Mouse (Mus musculus) gastrocnemius, adult 2 months (tissue): ENCODE measurements at regions not wholly inside any gene's neighbourhood (a gene's known extent, or its start where the extent isn't known, plus 50 kb on each side); places are given as distances from the start of the nearest gene placed in this dataset.

Source experiments
- DNase-seq: peaks from one replicate; pipeline ENCODE4 v3.0.0; 2022
- H3K27ac ChIP-seq: fragments of 200-600 bp; 2 replicates; pipeline ENCODE4 v1.8.1; 2022; ENCODE audit warnings: mild to moderate bottlenecking
- H3K4me3 ChIP-seq: fragments of 200-600 bp; 2 replicates; pipeline ENCODE4 v1.8.1; 2022; ENCODE audit warnings: mild to moderate bottlenecking, moderate library complexity
- CTCF ChIP-seq: fragments of 200-600 bp; IDR thresholded peaks from 2 replicates; pipeline ENCODE4 v1.8.1; 2022; ENCODE audit warnings: antibody characterized with exemption, mild to moderate bottlenecking, moderate library complexity
- intact Hi-C: fragments of 180-260 bp; cut with DNase I; formaldehyde crosslinking; loops from one replicate; pipeline ENCODE4 v1.15.1; 2025

- peak overlapping the region; percentile 2; the same call in 1 of the 2 replicates for H3K4me3 ChIP-seq
- DNase-seq, result peak; percentile 84
- intact Hi-C loops, result loop anchor here (5.0 kb wide), 1 partner anchor 41 kb away; no protein-coding TSS in a partner anchor
- peak overlapping the region; percentile 83 for H3K27ac ChIP-seq
- TF ChIP-seq CTCF, result no peak
These were observed 103.1 kb upstream of the Spred1 start for GRCm38 (mm10) chr2:117017921-117018651.

DNA sequence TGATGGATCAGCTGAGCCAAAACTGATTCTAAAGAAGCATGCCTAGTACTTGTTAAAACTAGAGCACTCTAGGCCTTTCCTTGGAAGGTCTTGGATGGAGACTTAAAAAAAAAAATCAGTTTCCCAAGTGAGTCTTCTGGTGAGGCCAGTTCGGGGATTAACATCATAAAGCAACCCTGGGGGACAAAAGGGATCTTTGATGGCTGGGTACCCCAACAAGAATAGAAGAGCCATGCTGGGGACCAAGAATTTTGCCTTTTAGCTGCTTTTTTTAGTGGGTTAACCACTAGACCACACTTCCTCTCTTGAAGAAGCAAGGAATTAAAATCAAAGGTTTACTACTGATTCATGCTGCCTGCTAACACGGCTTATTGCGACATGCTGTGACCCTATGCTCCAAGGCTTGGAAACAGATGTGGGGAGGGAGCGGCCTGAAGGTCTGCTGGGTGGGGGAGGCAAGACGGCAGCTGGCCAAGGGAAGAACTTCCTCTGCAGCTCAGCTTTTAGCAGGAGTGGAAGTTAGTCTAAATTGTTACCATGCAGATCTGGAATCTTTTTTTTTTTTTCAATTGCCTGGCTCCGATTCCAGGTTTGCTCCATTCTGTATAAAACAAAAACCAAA, 102.1 kb upstream of the Spred1 start:
- no peak for TF ChIP-seq CTCF
- Histone ChIP-seq H3K4me3 (peak overlapping the region; percentile 2; the same call in 1 of the 2 replicates), H3K27ac (peak overlapping the region; percentile 83)
- peak; percentile 91 for DNase-seq
- intact Hi-C loops, result loop anchor here (5.0 kb wide), 1 partner anchor 42 kb away; no protein-coding TSS in a partner anchor

DNA sequence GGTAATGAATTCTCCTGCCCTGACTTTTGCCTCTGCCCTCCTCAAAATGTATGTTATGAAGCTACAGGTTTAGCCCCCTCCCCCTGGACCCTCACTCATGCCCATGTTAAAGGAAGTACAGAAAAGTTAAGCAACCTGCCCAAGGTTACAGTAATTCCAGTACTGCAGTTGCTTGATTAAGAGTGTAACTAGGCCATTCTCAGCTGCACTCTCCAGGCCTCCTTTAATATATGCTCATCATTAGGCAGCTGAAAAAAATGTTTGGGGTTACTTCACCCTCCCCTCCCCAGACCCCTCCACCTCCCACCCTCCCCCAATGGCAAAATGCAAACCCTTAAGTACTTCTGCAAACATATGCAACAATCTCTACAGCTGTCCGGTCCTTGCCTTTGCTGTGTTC, 101.6 kb upstream of the Spred1 start:
- DNase-seq, result no peak
- TF ChIP-seq CTCF, result no peak
- peak overlapping the region; percentile 72 for H3K27ac ChIP-seq
- no peak overlapping the region for H3K4me3 ChIP-seq
- intact Hi-C loops, result loop anchor here (5.0 kb wide), 1 partner anchor 42 kb away; no protein-coding TSS in a partner anchor

DNA sequence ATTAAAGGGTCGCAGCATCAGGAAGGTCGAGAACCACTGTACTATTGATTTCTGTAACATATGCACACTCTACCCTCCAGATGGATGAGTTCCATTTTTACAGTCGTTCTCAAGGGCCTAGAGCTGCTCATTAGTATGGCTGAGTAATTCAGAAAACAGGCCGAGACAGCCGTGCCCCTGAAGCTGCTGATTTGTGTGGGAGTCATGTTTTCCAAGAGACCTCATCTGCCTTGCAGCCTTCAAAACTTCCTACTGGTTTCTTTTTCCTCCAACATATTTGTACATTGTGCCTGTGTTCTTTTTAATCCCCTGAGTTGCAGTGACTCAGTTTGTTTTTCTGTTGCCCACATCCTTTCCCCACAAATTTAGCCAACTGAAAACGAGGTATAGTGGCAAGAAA, 99.4 kb upstream of the Spred1 start:
- TF ChIP-seq CTCF, result no peak
- no peak overlapping the region for H3K27ac ChIP-seq
- intact Hi-C loops, result no loop called here
- H3K4me3 ChIP-seq, result no peak overlapping the region
- DNase-seq, result peak; percentile 21

DNA sequence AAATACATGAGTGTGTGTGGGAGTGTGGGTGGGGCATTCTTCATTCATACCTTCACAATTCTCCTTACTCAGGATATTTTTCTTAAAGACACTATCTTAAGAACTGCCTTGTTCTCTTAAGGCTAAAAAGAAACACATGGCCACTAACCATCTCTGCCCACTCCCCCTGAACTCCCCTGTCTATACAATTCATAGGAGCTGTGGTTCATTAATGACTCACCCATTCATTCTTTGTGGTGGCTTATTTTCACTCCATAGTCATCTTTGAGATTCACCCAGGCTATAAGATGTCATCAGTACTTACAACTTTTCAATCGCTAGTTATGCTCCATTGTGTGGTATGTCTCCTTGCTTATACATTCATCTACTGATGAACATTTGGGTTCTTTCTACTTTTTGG, 97.7 kb upstream of the Spred1 start:
- intact Hi-C loops, result no loop called here
- no peak for DNase-seq
- no peak for TF ChIP-seq CTCF
- no peak overlapping the region for H3K4me3 ChIP-seq
- H3K27ac ChIP-seq, result no peak overlapping the region

DNA sequence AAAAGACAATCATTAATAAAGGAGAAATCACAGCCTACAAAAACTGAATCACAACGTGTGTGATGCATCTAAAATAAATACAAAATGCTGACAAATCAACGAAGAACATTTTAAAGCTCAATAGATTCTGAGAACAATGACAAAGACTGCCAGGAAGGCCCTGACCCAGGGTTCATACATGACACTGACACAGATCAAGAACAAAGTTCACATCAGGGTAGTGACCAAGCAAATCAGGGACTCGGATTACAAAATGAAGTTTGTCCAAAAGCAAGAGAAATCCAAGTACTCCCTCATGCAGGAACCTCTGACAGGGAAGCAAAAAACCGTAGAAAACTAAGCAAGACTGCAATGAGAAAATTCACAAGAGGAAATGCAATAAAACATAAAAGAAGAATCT, 94.1 kb upstream of the Spred1 start:
- no peak overlapping the region for H3K4me3 ChIP-seq
- H3K27ac ChIP-seq, result no peak overlapping the region
- intact Hi-C loops, result no loop called here
- no peak for DNase-seq
- TF ChIP-seq CTCF, result no peak

DNA sequence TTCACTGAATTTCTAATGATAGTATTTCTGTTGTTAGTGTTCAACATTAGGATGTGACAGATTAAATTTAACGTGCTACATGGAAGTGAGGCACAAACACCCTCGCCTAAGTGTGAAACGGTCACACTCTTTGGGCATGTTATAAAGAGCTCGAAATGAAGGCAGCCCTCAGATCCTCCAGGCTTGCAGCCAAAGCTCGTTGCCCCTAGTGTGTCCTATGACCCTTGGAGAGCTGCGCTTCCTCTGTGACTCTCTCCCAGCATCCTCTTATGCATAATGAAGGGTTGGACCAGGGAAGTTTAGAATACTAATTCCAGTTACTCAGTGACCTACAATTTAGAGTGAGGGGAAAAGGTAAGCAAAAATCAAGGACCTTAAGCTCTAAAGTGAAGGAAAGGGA, 92.4 kb upstream of the Spred1 start:
- Histone ChIP-seq H3K4me3 (no peak overlapping the region), H3K27ac (no peak overlapping the region)
- TF ChIP-seq CTCF, result no peak
- intact Hi-C loops, result no loop called here
- DNase-seq, result no peak

DNA sequence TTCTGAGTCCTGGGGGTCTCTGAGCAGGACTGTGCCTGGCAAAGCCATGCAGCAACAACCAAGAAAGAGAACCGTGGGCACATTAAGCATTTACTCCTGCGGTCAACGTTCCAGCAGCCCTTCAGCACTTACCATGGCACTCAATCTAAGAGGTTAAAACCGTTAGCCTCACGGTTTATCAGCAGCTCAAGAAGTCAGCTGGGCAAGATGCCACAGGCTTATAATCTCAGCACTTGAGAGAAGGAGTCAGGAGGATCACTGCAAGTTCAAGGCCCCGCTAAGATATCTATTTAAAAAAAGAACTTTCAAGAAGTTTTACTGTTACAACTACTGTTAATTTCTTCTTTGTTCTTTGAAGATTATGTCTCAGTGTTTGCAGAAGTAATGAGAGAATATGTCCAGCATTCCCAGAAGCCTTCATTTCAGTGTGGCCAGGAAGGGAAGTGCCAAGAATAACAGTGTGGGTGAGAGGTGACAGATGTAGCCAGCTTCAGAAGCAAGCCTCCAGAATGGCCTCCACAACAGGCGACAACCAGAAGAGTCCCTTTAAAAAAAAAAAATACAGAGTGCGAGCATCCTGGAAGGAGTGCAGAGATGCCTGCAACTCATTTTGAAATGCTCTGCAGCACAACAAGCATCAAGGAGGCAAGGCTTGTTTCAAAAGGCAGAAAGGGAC, 84.8 kb upstream of the Spred1 start:
- Histone ChIP-seq H3K27ac (no peak overlapping the region), H3K4me3 (no peak overlapping the region)
- no peak for TF ChIP-seq CTCF
- no peak for DNase-seq
- intact Hi-C loops, result loop anchor here (1.0 kb wide), 1 partner anchor 42 kb away; no protein-coding TSS in a partner anchor

DNA sequence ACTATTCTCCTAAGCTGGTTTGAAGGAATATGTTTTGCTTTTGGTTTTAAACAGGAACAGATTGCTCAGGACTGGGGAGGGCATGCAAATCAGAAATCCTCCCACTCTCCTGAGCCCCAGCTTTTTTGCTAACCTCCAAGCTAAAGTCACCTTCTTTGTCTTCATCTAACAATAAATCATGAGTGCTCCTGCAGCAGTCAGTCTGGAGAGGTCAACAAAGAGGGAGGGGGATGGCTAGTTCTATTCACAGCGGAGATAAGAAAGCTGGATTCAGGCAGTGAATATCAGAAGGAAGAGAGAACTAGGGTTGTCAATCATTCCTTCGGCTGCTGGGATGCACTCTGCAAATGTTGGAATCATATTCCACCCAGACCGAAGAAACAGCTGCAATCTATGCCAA, 81.0 kb upstream of the Spred1 start:
- DNase-seq, result no peak
- Histone ChIP-seq H3K27ac (no peak overlapping the region), H3K4me3 (no peak overlapping the region)
- no peak for TF ChIP-seq CTCF
- intact Hi-C loops, result no loop called here

DNA sequence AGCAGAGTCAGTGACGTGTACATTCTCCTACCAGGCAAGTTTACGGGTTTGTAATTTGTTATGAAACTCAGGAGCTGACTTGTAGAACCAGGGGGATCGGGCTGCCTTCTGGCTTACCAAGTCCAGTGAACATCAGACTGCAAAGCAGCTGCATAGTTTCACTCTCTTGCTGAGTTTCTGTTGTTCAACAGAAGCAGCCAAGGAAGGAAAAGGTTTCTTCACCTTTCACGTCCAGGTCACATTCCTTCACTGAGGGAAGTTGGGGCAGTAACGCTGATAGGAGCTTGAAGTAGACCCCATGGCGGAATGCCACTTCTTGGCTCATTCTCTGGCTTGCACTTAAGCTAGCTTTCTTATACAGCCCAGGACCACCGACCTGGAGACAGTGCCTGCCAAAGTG, 77.3 kb upstream of the Spred1 start:
- H3K4me3 ChIP-seq, result no peak overlapping the region
- TF ChIP-seq CTCF, result no peak
- no peak for DNase-seq
- intact Hi-C loops, result no loop called here
- no peak overlapping the region for H3K27ac ChIP-seq

- TF ChIP-seq CTCF, result no peak
- H3K27ac ChIP-seq, result no peak overlapping the region
- H3K4me3 ChIP-seq, result no peak overlapping the region
- intact Hi-C loops, result no loop called here
- DNase-seq, result no peak
These were observed 72.9 kb upstream of the Spred1 start for GRCm38 (mm10) chr2:117048290-117048730.

- H3K4me3 ChIP-seq, result no peak overlapping the region
- no peak overlapping the region for H3K27ac ChIP-seq
- intact Hi-C loops, result no loop called here
- no peak for TF ChIP-seq CTCF
- DNase-seq, result no peak
These were observed 71.1 kb upstream of the Spred1 start for GRCm38 (mm10) chr2:117050061-117050460.

- Histone ChIP-seq H3K4me3 (no peak overlapping the region), H3K27ac (no peak overlapping the region)
- intact Hi-C loops, result no loop called here
- TF ChIP-seq CTCF, result no peak
- no peak for DNase-seq
These were observed 57.0 kb upstream of the Spred1 start for GRCm38 (mm10) chr2:117064126-117064525.
